Comparison of ENCODE assay signal across 8 mouse cellular contexts in genomic region chr7:143649034-143649768, GRCm38 (mm10). TPM values are rescaled to one million over a fixed set of nuclear protein-coding genes. Genes with fewer than 3 reads are reported as not detected.
DNase-seq lines count a peak whose midpoint lies in the region; ATAC-seq and TF ChIP-seq lines count a peak whose summit lies in the region.

TSS of gene Tnfrsf22 (minus strand) at chr7:143649661.

- ATAC-seq in embryonic facial prominence, embryonic 11.5 days (replicated peaks; ENCODE audit: insufficient number of reproducible peaks, low FRiP score, low TSS enrichment, low read depth): peak; percentile 94
- ATAC-seq in granulocyte monocyte progenitor cell, adult 5-6 weeks (replicated peaks; ENCODE audit: poor library complexity, severe bottlenecking): peak; percentile 99
- ATAC-seq in intestine, postnatal 0 days: peak; percentile 83
- peak; percentile 96 for ATAC-seq in midbrain, embryonic 11.5 days (ENCODE audit: low FRiP score)

- no peaks in the 10 kb centered on the region for H3K27me3 ChIP-seq in embryonic facial prominence, embryonic 11.5 days (ENCODE audit: control insufficient read depth, insufficient read depth, low read length)
- H3K27me3 ChIP-seq in intestine, postnatal 0 days (replicated peaks; ENCODE audit: control insufficient read depth, insufficient read depth, low read length): no peaks in the 10 kb centered on the region
- no peaks in the 10 kb centered on the region for H3K27me3 ChIP-seq in midbrain, embryonic 11.5 days (ENCODE audit: control insufficient read depth, insufficient read depth, low read length)

- 3% methylated on average over 39 of the region's 39 CpGs for WGBS in embryonic facial prominence, embryonic 11.5 days
- 3% methylated on average over 39 of the region's 39 CpGs for WGBS in intestine, postnatal 0 days
- 2% methylated on average over 39 of the region's 39 CpGs for WGBS in midbrain, embryonic 11.5 days

- H3K27ac ChIP-seq in embryonic facial prominence, embryonic 11.5 days (replicated peaks; ENCODE audit: low read depth, low read length): no peak within 1 kb of the TSS
- no peak within 1 kb of the TSS for H3K27ac ChIP-seq in intestine, postnatal 0 days (ENCODE audit: low read depth, low read length)
- H3K27ac ChIP-seq in midbrain, embryonic 11.5 days (ENCODE audit: low read depth, low read length): no peak within 1 kb of the TSS

- intact Hi-C loops in left cerebral cortex, postnatal 4 days (cut with DNase I): loop anchor here (5.0 kb wide), 1 partner anchor 38 kb away; the partner anchor contains the start of gene Tnfrsf23

- H3K4me2 ChIP-seq in embryonic facial prominence, embryonic 11.5 days (ENCODE audit: low read depth, low read length): peak within 1 kb of the TSS; percentile 88
- peak within 1 kb of the TSS; percentile 94 for H3K4me2 ChIP-seq in intestine, postnatal 0 days (replicated peaks; ENCODE audit: low read depth)
- H3K4me2 ChIP-seq in midbrain, embryonic 11.5 days: peak within 1 kb of the TSS; percentile 75

- H3K4me1 ChIP-seq in embryonic facial prominence, embryonic 11.5 days (ENCODE audit: control insufficient read depth, insufficient read depth, low read length): no peaks in the 10 kb centered on the region
- no peaks in the 10 kb centered on the region for H3K4me1 ChIP-seq in intestine, postnatal 0 days (replicated peaks; ENCODE audit: control insufficient read depth, insufficient read depth, low read length)
- no peaks in the 10 kb centered on the region for H3K4me1 ChIP-seq in midbrain, embryonic 11.5 days (ENCODE audit: control insufficient read depth, insufficient read depth, low read length)

- H3K9ac ChIP-seq in embryonic facial prominence, embryonic 11.5 days (replicated peaks; ENCODE audit: low read length): peak within 1 kb of the TSS; percentile 68
- peak within 1 kb of the TSS; percentile 40; the same call in 1 of the 2 replicates for H3K9ac ChIP-seq in intestine, postnatal 0 days (ENCODE audit: low read depth, low read length)
- peak within 1 kb of the TSS; percentile 77 for H3K9ac ChIP-seq in midbrain, embryonic 11.5 days (ENCODE audit: low read length)

- TF ChIP-seq CTCF in intestine, postnatal 0 days (IDR thresholded peaks at IDR 0.05; ENCODE audit: low read depth): no peak

- H3K4me3 ChIP-seq in embryonic facial prominence, embryonic 11.5 days (ENCODE audit: low read depth, low read length): peak within 1 kb of the TSS; percentile 66
- peak within 1 kb of the TSS; percentile 52 for H3K4me3 ChIP-seq in intestine, postnatal 0 days (ENCODE audit: low read depth, low read length)
- H3K4me3 ChIP-seq in midbrain, embryonic 11.5 days (ENCODE audit: low read depth, low read length): peak within 1 kb of the TSS; percentile 64

- no peaks in the 10 kb centered on the region for H3K36me3 ChIP-seq in embryonic facial prominence, embryonic 11.5 days (replicated peaks; ENCODE audit: control insufficient read depth, insufficient read depth, low read depth, low read length)
- no peaks in the 10 kb centered on the region for H3K36me3 ChIP-seq in intestine, postnatal 0 days (ENCODE audit: control insufficient read depth, insufficient read depth)
- H3K36me3 ChIP-seq in midbrain, embryonic 11.5 days (ENCODE audit: control insufficient read depth, insufficient read depth, low read length): no peaks in the 10 kb centered on the region

- peak; percentile 85 for DNase-seq in adrenal gland, postnatal 25 days
- DNase-seq in embryonic facial prominence, embryonic 11.5 days (ENCODE audit: low spot score): peak; percentile 91
- peak; percentile 78 for DNase-seq in left cerebral cortex, postnatal 4 days
- DNase-seq in midbrain, embryonic 11.5 days (ENCODE audit: low spot score, missing footprints): peak; percentile 97
- peak; percentile 77 for DNase-seq in right cerebral cortex, postnatal 4 days
- peak; percentile 68 for DNase-seq in yolk sac, embryonic 10.5 days (ENCODE audit: low spot score)

- H3K9me3 ChIP-seq in embryonic facial prominence, embryonic 11.5 days (replicated peaks; ENCODE audit: control insufficient read depth, low read length): no peaks in the 10 kb centered on the region
- H3K9me3 ChIP-seq in intestine, postnatal 0 days (ENCODE audit: control insufficient read depth): no peaks in the 10 kb centered on the region
- no peaks in the 10 kb centered on the region for H3K9me3 ChIP-seq in midbrain, embryonic 11.5 days (ENCODE audit: control insufficient read depth, low read length)

RNA-seq across cellular contexts. Expression of gene Tnfrsf22, which starts in this region (rescaled TPM):
- total RNA-seq in adrenal gland, postnatal 25 days (2021): 4.4 and 6.5 TPM in 2 replicates
- polyA plus RNA-seq in embryonic facial prominence, embryonic 11.5 days (2014; fragmentation: Nextera tagmentation; extraction: Ambion mirVana): 8.3 and 11.5 TPM in 2 replicates
- total RNA-seq in granulocyte monocyte progenitor cell, adult 5-6 weeks (2014; fragmentation: Nextera tagmentation): 6.1 and 9.0 TPM in 2 replicates
- 4.2 and 5.2 TPM in 2 replicates for total RNA-seq in granulocyte monocyte progenitor cell, adult 5-6 weeks (2017)
- 2.7 and 3.1 TPM in 2 replicates for polyA plus RNA-seq in intestine, postnatal 0 days (2015; fragmentation: Nextera tagmentation; extraction: Ambion mirVana)
- 1 to 10 TPM; 5.0 to 7.7 TPM for total RNA-seq in left cerebral cortex, postnatal 4 days (2021)
- 8.0 and 9.5 TPM in 2 replicates for polyA plus RNA-seq in midbrain, embryonic 11.5 days (2014; fragmentation: Nextera tagmentation; extraction: Ambion mirVana)
